ENCODE assay signal across 22 mouse cellular contexts in the genomic region with DNA sequence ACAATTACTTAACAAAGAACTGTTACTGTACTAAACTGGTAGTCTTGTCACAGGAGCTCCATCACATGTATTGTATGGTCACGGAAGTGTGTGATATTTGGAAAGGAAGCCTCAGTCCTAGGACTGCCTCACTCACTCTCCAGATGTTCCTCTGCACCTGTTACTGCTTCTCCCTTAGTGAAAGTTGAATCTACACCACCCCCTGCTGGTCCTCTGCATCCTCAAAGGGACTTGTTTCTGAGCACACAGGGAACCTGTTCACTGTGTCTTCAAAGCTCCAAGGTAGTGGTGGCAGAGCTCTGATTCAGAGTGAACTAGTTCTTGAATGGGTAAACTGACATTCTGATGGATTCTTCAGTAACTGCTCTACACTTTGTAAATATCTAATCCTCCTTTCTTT.
A peak's percentile ranks its signal among the peaks of the same experiment; 100 is the strongest.
DNase-seq lines count a peak whose midpoint lies in the region.
"Had no signal": no experiment of that assay in that cellular context is flagged by ENCODE, and none has a peak within 500 bp of the region (broad histone marks: within the 10 kb centered on the region; RNA-seq: fewer than 3 reads in every experiment).

No protein-coding gene starts in this region.

- DNase-seq in 416B (ENCODE audit: low read depth) (peak; percentile 76), MN1 (ENCODE audit: low spot score) (peak; percentile 5)
- peak; percentile 26 for DNase-seq in splenic B cell, adult 2 months (ENCODE audit: low read depth, low spot score)
- peak; percentile 72 for DNase-seq in thymus, postnatal 25 days
- DNase-seq in gastrocnemius, postnatal 4 days (ENCODE audit: low spot score in 2 of 2) = no peak
- no peak for DNase-seq in layer of hippocampus, adult 18-20 months (ENCODE audit: low spot score in 2 of 2)
- DNase-seq in adrenal gland, adult (ENCODE audit: inconsistent age in 2 of 2, low spot score in 1 of 2) = no peak
- DNase-seq: adrenal gland, postnatal 14 days; cerebellum, adult 9-10 months; gastrocnemius, postnatal 14 days; heart, adult 18-20 months; kidney, adult 18-20 months; kidney, postnatal 4 days; layer of hippocampus, adult 9-11 months; lung, postnatal 36 days; midbrain, embryonic 14.5 days; right cerebral cortex, postnatal 25 days had no signal

- H3K27me3 ChIP-seq in splenic B cell, adult 2 months (ENCODE audit: control insufficient read depth, insufficient read depth, low read length, poor library complexity, severe bottlenecking) = no peaks in the 10 kb centered on the region
- H3K27me3 ChIP-seq: forebrain, embryonic 15.5 days; heart, embryonic 13.5 days; hindbrain, embryonic 12.5 days; lung, embryonic 15.5 days; neural tube, embryonic 12.5 days had no signal

- H3K36me3 ChIP-seq in splenic B cell, adult 2 months (ENCODE audit: control insufficient read depth, insufficient read depth, low read length, poor library complexity, severe bottlenecking) = no peaks in the 10 kb centered on the region
- H3K36me3 ChIP-seq: forebrain, embryonic 15.5 days; heart, embryonic 13.5 days; hindbrain, embryonic 12.5 days; lung, embryonic 15.5 days; neural tube, embryonic 12.5 days had no signal

Comparison
In these comparisons a context has a peak if more than half of its experiments do, and no peak if none do; other contexts are left out.
1. DNase-seq: peak in 416B (single experiment), MN1 (single experiment), splenic B cell, adult 2 months (single experiment) and thymus, postnatal 25 days (single experiment); none in gastrocnemius, postnatal 4 days (0 of 2), layer of hippocampus, adult 18-20 months (0 of 2) and adrenal gland, adult (0 of 2).